Mouse (Mus musculus): ENCODE results near the gene Dlx2. TPM values are rescaled to one million over a fixed set of nuclear protein-coding genes. Genes with fewer than 3 reads are reported as not detected.

Gene Dlx2
- polyA plus RNA-seq, 1 experiment from 2014 or later = 83.2 TPM

GRCm38 (mm10) chr2:71545882-71546639 lies 493 bp downstream of the Dlx2 start:
- Histone ChIP-seq H3K4me1 (peaks cover 57% of the 10 kb centered on the region), H3K9ac (peak overlapping the region; percentile 90), H3K9me3 (replicated peaks) (no peaks in the 10 kb centered on the region), H3K4me3 (peak overlapping the region; percentile 69), H3K4me2 (peak overlapping the region; percentile 92), H3K27me3 (peaks cover 70% of the 10 kb centered on the region), H3K27ac (peak overlapping the region; percentile 97), H3K36me3 (ENCODE audit: poor library complexity, severe bottlenecking) (peaks cover 10% of the 10 kb centered on the region; the same call in 1 of the 2 replicates)
- under 1% methylated on average over 56 of the region's 59 CpGs for WGBS
- ATAC-seq = peak; percentile 75

GRCm38 (mm10) chr2:71545401-71545881 lies 1.1 kb downstream of the Dlx2 start:
- H3K9me3 ChIP-seq (replicated peaks) = no peaks in the 10 kb centered on the region
- H3K36me3 ChIP-seq (ENCODE audit: poor library complexity, severe bottlenecking) = peaks cover 10% of the 10 kb centered on the region; the same call in 1 of the 2 replicates
- peaks cover 64% of the 10 kb centered on the region for H3K4me1 ChIP-seq
- peak overlapping the region; percentile 92 for H3K4me2 ChIP-seq
- WGBS = under 1% methylated on average over 32 of the region's 32 CpGs
- H3K27ac ChIP-seq = peak overlapping the region; percentile 97
- H3K4me3 ChIP-seq = peak overlapping the region; percentile 69
- no peak for ATAC-seq
- H3K27me3 ChIP-seq = peaks cover 71% of the 10 kb centered on the region
- H3K9ac ChIP-seq = peak overlapping the region; percentile 90

DNA sequence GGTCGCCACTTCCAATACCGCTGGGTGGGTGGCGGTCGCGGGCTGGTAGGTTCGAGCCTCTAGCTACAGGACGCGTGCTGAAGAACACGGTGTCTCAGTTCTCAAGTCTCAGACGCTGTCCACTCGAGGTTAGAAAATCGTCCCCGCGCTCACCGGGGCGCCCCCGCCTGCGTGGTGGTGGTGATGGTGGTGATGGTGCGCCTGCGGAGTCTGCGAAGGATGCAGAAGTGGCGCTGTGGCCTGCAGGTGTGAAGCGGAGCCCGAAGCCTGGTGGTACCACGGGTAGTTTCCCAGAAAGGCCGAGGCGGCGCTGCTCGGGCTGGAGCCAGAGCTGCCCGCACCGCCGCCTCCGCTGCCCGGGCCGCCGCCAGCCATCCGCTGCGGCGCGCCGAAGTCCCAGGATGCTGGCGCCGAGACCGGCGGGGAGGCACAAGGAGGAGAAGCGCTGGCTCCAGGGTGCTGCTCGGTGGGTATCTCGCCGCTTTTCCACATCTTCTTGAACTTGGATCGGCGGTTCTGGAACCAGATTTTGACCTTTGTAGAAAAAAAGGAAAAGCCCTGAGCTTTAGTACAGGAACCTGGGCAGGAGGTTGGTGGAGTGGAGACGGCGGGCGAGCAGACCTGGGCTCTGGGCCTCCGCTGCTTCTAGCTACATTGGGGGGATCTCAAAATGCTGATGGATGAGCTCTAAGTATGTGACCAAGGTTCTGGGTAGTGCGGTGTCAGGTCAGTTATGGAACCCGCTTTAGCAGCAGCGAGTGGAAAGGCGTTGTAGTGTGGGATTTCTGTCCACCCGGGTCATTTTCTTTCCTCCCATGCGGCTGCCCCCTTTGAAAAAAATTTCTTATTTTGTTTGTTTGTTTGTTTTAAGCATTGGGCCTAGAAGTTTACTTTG lies 1.9 kb downstream of the Dlx2 start:
- Histone ChIP-seq H3K9ac (peak overlapping the region; percentile 90), H3K4me2 (peak overlapping the region; percentile 92), H3K36me3 (ENCODE audit: poor library complexity, severe bottlenecking) (peaks cover 10% of the 10 kb centered on the region; the same call in 1 of the 2 replicates), H3K27ac (peak overlapping the region; percentile 97), H3K4me3 (peak overlapping the region; percentile 69), H3K4me1 (peaks cover 71% of the 10 kb centered on the region), H3K27me3 (peaks cover 71% of the 10 kb centered on the region), H3K9me3 (replicated peaks) (no peaks in the 10 kb centered on the region)
- WGBS = 1% methylated on average over 61 of the region's 61 CpGs
- no peak for ATAC-seq

DNA sequence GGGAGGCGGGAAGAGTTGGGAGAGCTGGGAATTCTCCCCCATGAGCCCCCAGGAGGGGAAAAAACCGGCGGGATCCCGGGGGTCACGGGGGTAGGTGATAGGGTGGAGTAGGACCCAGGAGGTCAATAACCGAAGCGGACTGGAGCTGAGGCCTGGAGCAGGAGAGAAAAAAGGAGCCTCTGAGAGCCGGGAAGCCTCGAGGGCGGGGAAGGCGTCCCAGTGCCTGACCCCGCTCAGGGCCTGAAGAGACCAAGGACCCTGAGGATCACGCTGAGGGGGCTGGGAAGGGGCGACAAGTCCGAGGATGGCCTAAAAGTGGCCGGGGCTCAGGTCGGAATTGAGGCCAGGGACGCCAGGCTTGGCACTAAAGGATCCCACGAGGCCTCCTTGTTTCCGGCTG lies 2.6 kb downstream of the Dlx2 start:
- H3K27me3 ChIP-seq = peaks cover 71% of the 10 kb centered on the region
- H3K4me1 ChIP-seq = peaks cover 78% of the 10 kb centered on the region
- H3K4me3 ChIP-seq = peak overlapping the region; percentile 69
- 4% methylated on average over 20 of the region's 20 CpGs for WGBS
- no peaks in the 10 kb centered on the region for H3K9me3 ChIP-seq (replicated peaks)
- peak overlapping the region; percentile 97 for H3K27ac ChIP-seq
- peak overlapping the region; percentile 92 for H3K4me2 ChIP-seq
- H3K9ac ChIP-seq = peak overlapping the region; percentile 90
- no peak for ATAC-seq
- peaks cover 10% of the 10 kb centered on the region; the same call in 1 of the 2 replicates for H3K36me3 ChIP-seq (ENCODE audit: poor library complexity, severe bottlenecking)

DNA sequence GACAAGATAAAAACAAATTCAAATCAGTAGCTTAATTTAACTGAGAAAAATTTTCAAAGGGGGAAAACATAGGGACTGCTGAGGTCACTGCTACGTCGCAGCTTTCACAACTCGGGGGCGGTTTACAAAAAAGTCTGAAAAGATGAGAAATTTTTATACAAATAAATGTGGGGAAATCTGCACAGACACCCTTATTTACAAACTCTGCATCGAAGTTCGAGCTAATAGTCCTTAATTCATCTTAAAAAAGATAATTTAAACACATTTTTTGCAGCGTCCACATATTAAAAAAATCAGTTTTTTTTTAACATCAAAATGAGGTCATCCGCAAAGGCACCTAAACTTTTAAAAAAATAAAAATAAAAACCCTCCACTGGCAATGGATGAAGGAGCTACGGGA lies 3.0 kb downstream of the Dlx2 start:
- Histone ChIP-seq H3K27ac (peak overlapping the region; percentile 97), H3K27me3 (peaks cover 71% of the 10 kb centered on the region), H3K4me3 (peak overlapping the region; percentile 69), H3K4me2 (peak overlapping the region; percentile 92), H3K4me1 (peaks cover 80% of the 10 kb centered on the region), H3K9me3 (replicated peaks) (no peaks in the 10 kb centered on the region), H3K9ac (peak overlapping the region; percentile 90), H3K36me3 (ENCODE audit: poor library complexity, severe bottlenecking) (peaks cover 10% of the 10 kb centered on the region; the same call in 1 of the 2 replicates)
- 4% methylated on average over 9 of the region's 9 CpGs for WGBS
- no peak for ATAC-seq

DNA sequence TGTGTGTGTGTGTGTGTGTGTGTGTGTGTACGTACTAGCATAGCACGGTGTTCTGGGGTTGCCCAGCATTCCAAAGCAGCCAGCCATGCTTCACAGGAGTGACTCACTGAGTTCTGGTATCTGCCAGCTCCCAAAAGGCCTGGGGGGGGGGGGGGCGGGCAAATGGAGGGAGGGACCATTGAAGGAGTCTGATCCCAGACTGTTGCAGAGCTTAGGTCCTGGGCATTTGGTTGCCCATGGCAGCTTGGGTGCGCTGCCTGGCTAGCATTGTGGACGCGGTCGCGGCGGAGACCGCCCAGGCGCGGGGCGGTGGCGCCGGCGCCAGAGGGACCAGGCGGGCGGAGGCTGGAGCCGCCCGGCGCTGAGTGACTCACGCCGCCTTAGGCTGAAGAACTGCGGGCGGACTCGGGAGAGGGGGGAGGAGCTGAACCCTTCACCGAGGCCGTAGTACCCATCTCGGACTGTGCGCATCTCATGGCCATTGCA lies 3.7 kb downstream of the Dlx2 start:
- Histone ChIP-seq H3K4me1 (peaks cover 77% of the 10 kb centered on the region), H3K4me3 (peak overlapping the region; percentile 69), H3K27ac (peak overlapping the region; percentile 97), H3K9me3 (replicated peaks) (no peaks in the 10 kb centered on the region), H3K27me3 (peaks cover 77% of the 10 kb centered on the region), H3K4me2 (peak overlapping the region; percentile 92), H3K9ac (peak overlapping the region; percentile 90), H3K36me3 (ENCODE audit: poor library complexity, severe bottlenecking) (peaks cover 10% of the 10 kb centered on the region; the same call in 1 of the 2 replicates)
- 2% methylated on average over 27 of the region's 30 CpGs for WGBS
- no peak for ATAC-seq

DNA sequence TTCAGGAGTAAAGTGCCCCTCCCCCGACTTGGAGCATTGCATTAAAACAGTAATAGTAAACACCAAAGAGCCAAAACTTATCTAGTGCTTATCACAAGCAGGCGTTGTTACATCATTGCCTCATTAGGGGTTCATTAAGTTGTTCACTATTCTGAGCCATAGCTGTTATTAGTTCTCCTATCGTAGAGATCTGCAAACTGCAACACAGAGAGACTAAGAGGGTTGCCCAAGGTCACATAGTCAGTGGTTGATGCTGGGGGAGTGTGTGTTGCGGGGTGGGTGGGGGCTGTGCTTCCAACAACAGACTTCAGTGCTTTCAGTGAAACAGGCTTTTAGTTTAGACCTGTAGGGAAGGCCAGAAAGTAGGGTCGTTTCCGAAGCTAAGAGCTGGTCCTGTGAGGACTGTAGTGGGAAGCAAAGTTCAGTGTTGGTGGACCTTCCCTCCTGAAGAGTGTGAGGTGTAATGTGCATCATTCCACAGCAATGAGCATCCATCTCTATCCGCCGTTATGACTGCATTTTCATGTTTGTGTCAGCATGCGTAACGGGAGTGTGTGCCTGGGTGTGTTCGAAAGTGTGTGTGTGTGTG lies 4.2 kb downstream of the Dlx2 start:
- H3K36me3 ChIP-seq (ENCODE audit: poor library complexity, severe bottlenecking) = peaks cover 10% of the 10 kb centered on the region; the same call in 1 of the 2 replicates
- H3K4me3 ChIP-seq = peak overlapping the region; percentile 69
- H3K27me3 ChIP-seq = peaks cover 81% of the 10 kb centered on the region
- H3K9ac ChIP-seq = peak overlapping the region; percentile 90
- no peaks in the 10 kb centered on the region for H3K9me3 ChIP-seq (replicated peaks)
- peak overlapping the region; percentile 97 for H3K27ac ChIP-seq
- no peak for ATAC-seq
- H3K4me2 ChIP-seq = peak overlapping the region; percentile 92
- 6% methylated on average over 11 of the region's 11 CpGs for WGBS
- H3K4me1 ChIP-seq = peaks cover 77% of the 10 kb centered on the region

- 3% methylated on average over 37 of the region's 37 CpGs for WGBS
- Histone ChIP-seq H3K9ac (peak overlapping the region; percentile 90), H3K9me3 (replicated peaks) (no peaks in the 10 kb centered on the region), H3K4me2 (peak overlapping the region; percentile 92), H3K4me3 (peak overlapping the region; percentile 69), H3K4me1 (peaks cover 70% of the 10 kb centered on the region), H3K36me3 (ENCODE audit: poor library complexity, severe bottlenecking) (peaks cover 10% of the 10 kb centered on the region; the same call in 1 of the 2 replicates), H3K27me3 (peaks cover 88% of the 10 kb centered on the region), H3K27ac (peak overlapping the region; percentile 97)
- no peak; the same call in 1 of the 2 replicates for ATAC-seq
Observed at GRCm38 (mm10) chr2:71541418-71542226, 4.9 kb downstream of the Dlx2 start.

- peak overlapping the region; percentile 92 for H3K4me2 ChIP-seq
- H3K4me1 ChIP-seq = peaks cover 63% of the 10 kb centered on the region
- peak; percentile 29 for ATAC-seq
- H3K27me3 ChIP-seq = peaks cover 89% of the 10 kb centered on the region
- H3K27ac ChIP-seq = peak overlapping the region; percentile 97
- H3K36me3 ChIP-seq (ENCODE audit: poor library complexity, severe bottlenecking) = peaks cover 10% of the 10 kb centered on the region; the same call in 1 of the 2 replicates
- peak overlapping the region; percentile 90 for H3K9ac ChIP-seq
- H3K9me3 ChIP-seq (replicated peaks) = no peaks in the 10 kb centered on the region
- H3K4me3 ChIP-seq = peak overlapping the region; percentile 69
- under 1% methylated on average over 47 of the region's 48 CpGs for WGBS
Observed at GRCm38 (mm10) chr2:71540611-71541417, 5.7 kb downstream of the Dlx2 start.
